Mouse (Mus musculus): ENCODE data around the gene Ap1g1. TPM values are rescaled to one million over a fixed set of nuclear protein-coding genes. Genes with fewer than 3 reads are reported as not detected.
"Not testable (repeated sequence)": the region's sequence is repeated elsewhere in the genome, so short reads cannot be mapped to it uniquely, and the experiment has no call there.

Gene Ap1g1
- total RNA-seq, 1 experiment from 2014 or later: 62.0 TPM

- ATAC-seq (replicated peaks in 1 of 2; ENCODE audit: insufficient read depth in 1 of 2, low FRiP score in 2 of 2, low TSS enrichment in 1 of 2, low read depth in 1 of 2, poor library complexity in 2 of 2, severe bottlenecking in 2 of 2): no peak
These were observed 61.5 kb downstream of the Ap1g1 start for GRCm38 (mm10) chr8:109839822-109840221.

DNA sequence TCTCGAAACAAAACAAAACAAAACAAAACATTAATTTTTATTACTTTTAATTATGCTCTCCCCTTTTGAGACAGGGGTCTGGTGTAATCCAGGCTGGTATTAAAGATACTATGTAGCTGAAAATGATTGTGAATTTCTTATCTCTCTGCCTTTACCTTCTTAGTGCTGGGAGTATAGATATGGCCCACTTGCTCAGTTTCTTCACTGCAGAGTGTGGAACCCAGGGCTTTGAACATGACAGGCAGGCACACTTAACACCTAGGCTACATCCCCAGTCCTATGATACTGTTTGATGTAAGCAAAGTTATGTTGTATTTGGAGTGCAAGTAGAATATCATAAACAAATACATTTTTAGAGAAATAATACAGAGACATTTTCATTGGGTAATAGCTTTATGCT lies 64.1 kb downstream of the Ap1g1 start:
- ATAC-seq (replicated peaks in 1 of 2; ENCODE audit: insufficient read depth in 1 of 2, low FRiP score in 2 of 2, low TSS enrichment in 1 of 2, low read depth in 1 of 2, poor library complexity in 2 of 2, severe bottlenecking in 2 of 2): no peak

GRCm38 (mm10) chr8:109847866-109848265 lies 69.5 kb downstream of the Ap1g1 start:
- ATAC-seq (replicated peaks in 1 of 2; ENCODE audit: insufficient read depth in 1 of 2, low FRiP score in 2 of 2, low TSS enrichment in 1 of 2, low read depth in 1 of 2, poor library complexity in 2 of 2, severe bottlenecking in 2 of 2): no peak; a peak in 1 of 4 replicates

GRCm38 (mm10) chr8:109848981-109849380 lies 70.6 kb downstream of the Ap1g1 start:
- ATAC-seq (replicated peaks in 1 of 2; ENCODE audit: insufficient read depth in 1 of 2, low FRiP score in 2 of 2, low TSS enrichment in 1 of 2, low read depth in 1 of 2, poor library complexity in 2 of 2, severe bottlenecking in 2 of 2): no peak

DNA sequence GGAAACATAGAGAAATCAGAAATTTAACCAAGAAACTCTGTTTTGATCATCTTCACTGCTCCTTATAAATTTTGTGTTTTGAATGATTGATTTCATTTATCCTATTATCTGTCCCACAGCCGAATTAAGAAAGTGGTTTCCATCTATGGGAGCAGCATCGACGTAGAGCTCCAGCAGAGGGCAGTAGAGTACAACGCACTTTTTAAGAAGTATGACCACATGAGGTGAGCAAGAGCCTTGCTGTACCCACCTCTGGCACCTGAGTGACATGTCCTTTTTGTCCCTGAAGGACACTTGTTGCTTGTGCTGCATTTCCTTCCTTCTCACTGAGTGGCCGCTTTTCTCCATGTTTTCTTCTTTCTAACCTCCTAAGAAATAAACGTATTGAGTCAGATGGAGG lies 75.1 kb downstream of the Ap1g1 start:
- ATAC-seq (replicated peaks in 1 of 2; ENCODE audit: insufficient read depth in 1 of 2, low FRiP score in 2 of 2, low TSS enrichment in 1 of 2, low read depth in 1 of 2, poor library complexity in 2 of 2, severe bottlenecking in 2 of 2): peak; percentile 81 to 92

DNA sequence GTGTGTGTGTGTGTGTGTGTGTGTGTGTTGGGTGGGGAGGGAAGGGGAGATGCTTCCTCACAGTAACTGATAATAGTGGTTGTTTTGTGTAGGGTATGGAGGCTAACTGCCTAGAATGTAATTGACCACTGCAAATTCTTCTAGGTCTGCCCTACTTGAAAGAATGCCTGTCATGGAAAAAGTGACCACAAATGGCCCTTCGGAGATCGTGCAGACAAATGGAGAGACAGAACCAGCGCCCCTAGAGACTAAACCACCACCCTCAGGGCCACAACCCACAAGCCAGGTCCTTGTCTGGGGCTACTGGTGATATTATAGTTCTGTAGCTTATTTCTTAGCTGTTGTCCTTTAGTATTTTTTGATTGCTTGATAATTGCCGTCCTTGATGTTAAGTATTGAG lies 76.2 kb downstream of the Ap1g1 start:
- ATAC-seq (replicated peaks in 1 of 2; ENCODE audit: insufficient read depth in 1 of 2, low FRiP score in 2 of 2, low TSS enrichment in 1 of 2, low read depth in 1 of 2, poor library complexity in 2 of 2, severe bottlenecking in 2 of 2): no peak

DNA sequence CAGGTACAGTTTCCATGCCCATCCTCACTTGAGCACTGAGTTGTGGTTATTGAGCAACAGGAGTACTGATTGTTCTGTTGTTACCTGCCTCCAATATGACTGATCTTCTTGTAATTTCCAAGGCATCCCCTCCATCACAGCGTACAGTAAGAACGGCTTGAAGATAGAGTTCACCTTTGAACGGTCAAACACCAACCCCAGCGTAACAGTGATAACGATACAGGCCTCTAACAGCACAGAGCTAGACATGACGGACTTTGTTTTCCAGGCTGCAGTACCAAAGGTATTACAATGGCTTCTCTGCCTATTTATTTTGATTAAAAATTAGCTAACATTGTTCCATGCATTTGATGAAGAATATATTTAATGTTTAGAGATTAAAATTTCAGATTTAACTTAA lies 77.1 kb downstream of the Ap1g1 start:
- no peak for ATAC-seq (replicated peaks in 1 of 2; ENCODE audit: insufficient read depth in 1 of 2, low FRiP score in 2 of 2, low TSS enrichment in 1 of 2, low read depth in 1 of 2, poor library complexity in 2 of 2, severe bottlenecking in 2 of 2)

DNA sequence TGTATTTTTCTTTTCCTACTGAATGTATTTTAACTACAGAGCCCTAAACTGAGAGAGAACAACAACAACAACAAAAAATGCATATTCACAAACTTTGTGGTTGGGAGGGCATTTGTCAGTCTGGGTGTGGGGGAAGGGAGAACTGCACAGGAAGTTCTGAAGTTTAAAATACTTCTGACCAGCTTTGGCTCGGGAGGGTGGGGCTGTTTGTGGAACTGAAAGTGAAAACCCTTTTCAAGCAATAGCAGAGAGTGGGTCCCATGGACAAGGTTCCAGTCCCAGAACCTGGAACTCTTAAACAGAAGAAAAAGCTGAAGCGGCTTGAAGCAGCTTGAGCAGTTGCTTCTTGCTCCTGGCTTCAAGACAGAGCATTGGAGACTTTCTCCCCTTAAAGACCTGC lies 85.0 kb downstream of the Ap1g1 start:
- peak; percentile 55 to 57 for ATAC-seq (replicated peaks in 1 of 2; ENCODE audit: insufficient read depth in 1 of 2, low FRiP score in 2 of 2, low TSS enrichment in 1 of 2, low read depth in 1 of 2, poor library complexity in 2 of 2, severe bottlenecking in 2 of 2)

- ATAC-seq (replicated peaks in 1 of 2; ENCODE audit: insufficient read depth in 1 of 2, low FRiP score in 2 of 2, low TSS enrichment in 1 of 2, low read depth in 1 of 2, poor library complexity in 2 of 2, severe bottlenecking in 2 of 2): no peak
These were observed 86.4 kb downstream of the Ap1g1 start for GRCm38 (mm10) chr8:109864798-109865197.

- ATAC-seq (replicated peaks in 1 of 2; ENCODE audit: insufficient read depth in 1 of 2, low FRiP score in 2 of 2, low TSS enrichment in 1 of 2, low read depth in 1 of 2, poor library complexity in 2 of 2, severe bottlenecking in 2 of 2): no peak
These were observed 87.2 kb downstream of the Ap1g1 start for GRCm38 (mm10) chr8:109865536-109865935.

- ATAC-seq (replicated peaks in 1 of 2; ENCODE audit: insufficient read depth in 1 of 2, low FRiP score in 2 of 2, low TSS enrichment in 1 of 2, low read depth in 1 of 2, poor library complexity in 2 of 2, severe bottlenecking in 2 of 2): no peak
These were observed 88.3 kb downstream of the Ap1g1 start for GRCm38 (mm10) chr8:109866690-109867089.

DNA sequence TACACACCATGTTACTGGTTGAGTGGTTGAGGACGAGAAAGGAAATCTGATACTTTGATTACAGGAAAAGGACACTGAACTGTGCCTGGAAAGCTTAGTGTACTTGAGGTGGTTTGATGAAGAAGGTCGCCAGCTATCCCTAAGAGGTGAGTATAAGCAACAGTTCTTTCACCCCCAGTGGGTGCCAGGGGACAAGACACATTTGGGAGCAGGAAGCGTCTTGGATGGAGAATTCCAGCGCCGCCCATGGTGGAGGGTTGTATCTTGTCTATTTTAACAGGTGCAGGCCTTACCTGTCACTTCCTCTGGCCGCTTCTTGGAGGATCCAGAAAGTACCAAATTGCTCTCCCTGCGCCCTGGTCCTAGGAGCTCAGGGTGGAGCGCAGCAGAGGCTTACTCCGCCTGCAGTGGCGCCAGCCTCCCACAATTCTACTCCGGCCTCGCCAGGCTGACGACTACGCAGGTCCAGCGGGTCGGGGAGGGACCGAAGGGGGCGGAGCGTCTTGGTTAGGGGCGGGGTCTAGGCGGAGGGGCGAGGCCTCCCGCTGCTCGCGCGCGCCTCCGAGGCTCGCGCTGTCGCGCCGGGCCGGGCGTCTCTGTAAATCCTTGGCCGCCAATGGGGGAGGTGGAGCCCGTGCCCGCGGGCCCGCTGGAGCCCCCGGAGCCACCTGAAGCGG lies 89.8 kb downstream of the Ap1g1 start, which contains the start of gene Phlpp2:
TSS of gene Phlpp2 (plus strand) at position 540 of the 677 bp plus-strand sequence.
- peak; percentile 94 to 97 for ATAC-seq (replicated peaks in 1 of 2; ENCODE audit: insufficient read depth in 1 of 2, low FRiP score in 2 of 2, low TSS enrichment in 1 of 2, low read depth in 1 of 2, poor library complexity in 2 of 2, severe bottlenecking in 2 of 2)

- 0 out of 4 replicates have a peak, but pooled peaks of 1 of the 2 experiments have one; percentile 5 for ATAC-seq (replicated peaks in 1 of 2; ENCODE audit: insufficient read depth in 1 of 2, low FRiP score in 2 of 2, low TSS enrichment in 1 of 2, low read depth in 1 of 2, poor library complexity in 2 of 2, severe bottlenecking in 2 of 2)
These were observed 90.5 kb downstream of the Ap1g1 start for GRCm38 (mm10) chr8:109868680-109869361.

DNA sequence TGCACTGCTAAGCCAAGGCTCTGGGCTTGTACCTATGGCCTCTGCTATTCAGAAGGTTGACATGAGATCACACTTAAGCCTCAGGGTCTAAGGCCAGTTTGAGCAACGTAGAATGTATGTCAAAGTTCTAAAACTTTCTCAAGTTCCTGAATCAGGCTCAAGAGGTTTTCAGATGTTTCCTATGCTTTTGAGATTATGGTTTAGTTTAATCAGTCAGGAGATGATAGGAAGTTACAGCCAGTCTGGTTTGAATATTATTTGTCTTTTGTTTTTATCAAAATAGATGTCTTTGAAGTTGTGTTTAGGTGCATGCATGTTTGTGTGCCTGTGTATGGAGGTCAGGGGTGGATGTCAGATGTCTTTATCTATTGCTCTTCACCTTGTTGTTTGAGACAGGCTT lies 92.7 kb downstream of the Ap1g1 start:
- ATAC-seq (replicated peaks in 1 of 2; ENCODE audit: insufficient read depth in 1 of 2, low FRiP score in 2 of 2, low TSS enrichment in 1 of 2, low read depth in 1 of 2, poor library complexity in 2 of 2, severe bottlenecking in 2 of 2): no peak

GRCm38 (mm10) chr8:109873800-109874199 lies 95.4 kb downstream of the Ap1g1 start:
- ATAC-seq (replicated peaks in 1 of 2; ENCODE audit: insufficient read depth in 1 of 2, low FRiP score in 2 of 2, low TSS enrichment in 1 of 2, low read depth in 1 of 2, poor library complexity in 2 of 2, severe bottlenecking in 2 of 2): not testable (repeated sequence)

GRCm38 (mm10) chr8:109880012-109880662 lies 101.8 kb downstream of the Ap1g1 start:
- no peak for ATAC-seq (replicated peaks in 1 of 2; ENCODE audit: insufficient read depth in 1 of 2, low FRiP score in 2 of 2, low TSS enrichment in 1 of 2, low read depth in 1 of 2, poor library complexity in 2 of 2, severe bottlenecking in 2 of 2)

- ATAC-seq (replicated peaks in 1 of 2; ENCODE audit: insufficient read depth in 1 of 2, low FRiP score in 2 of 2, low TSS enrichment in 1 of 2, low read depth in 1 of 2, poor library complexity in 2 of 2, severe bottlenecking in 2 of 2): no peak
These were observed 106.9 kb downstream of the Ap1g1 start for GRCm38 (mm10) chr8:109885294-109885693.

DNA sequence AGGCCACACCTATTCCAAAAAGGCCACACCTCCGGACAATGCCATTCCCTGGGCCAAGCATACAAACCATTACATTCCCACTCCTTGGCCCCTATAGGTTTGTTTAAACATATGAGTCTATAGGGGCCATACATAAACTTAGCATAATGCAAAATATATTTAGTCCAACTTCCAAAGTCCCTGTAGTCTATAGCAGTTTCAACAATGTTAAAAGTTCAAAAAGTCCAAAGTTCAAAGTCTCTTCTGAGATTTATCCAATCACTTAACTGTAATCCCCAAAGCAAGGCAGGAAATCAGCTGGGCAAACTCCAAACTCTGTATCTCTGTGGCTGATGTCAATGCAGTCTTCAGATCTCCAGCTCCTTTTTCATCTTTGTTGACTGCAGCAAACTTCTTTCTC lies 110.9 kb downstream of the Ap1g1 start:
- ATAC-seq (replicated peaks in 1 of 2; ENCODE audit: insufficient read depth in 1 of 2, low FRiP score in 2 of 2, low TSS enrichment in 1 of 2, low read depth in 1 of 2, poor library complexity in 2 of 2, severe bottlenecking in 2 of 2): no peak

Data from hematopoietic stem cell, adult 5-6 weeks (primary cell).